Mouse (Mus musculus) neural tube, postnatal 0 days (tissue): ENCODE data around the gene Slco1a1. TPM values are rescaled to one million over a fixed set of nuclear protein-coding genes. Genes with fewer than 3 reads are reported as not detected.

ENCODE experiments used
- polyA plus RNA-seq: library from polyadenylated mRNA; unstranded; fragments of >200 nt; fragmentation: Nextera tagmentation; extraction: Ambion mirVana; gene quantifications from 2 replicates; pipeline ENCODE4 v1.2.1, GENCODE M21; 2015

Gene Slco1a1
- not detected in 2 replicates for polyA plus RNA-seq

DNA sequence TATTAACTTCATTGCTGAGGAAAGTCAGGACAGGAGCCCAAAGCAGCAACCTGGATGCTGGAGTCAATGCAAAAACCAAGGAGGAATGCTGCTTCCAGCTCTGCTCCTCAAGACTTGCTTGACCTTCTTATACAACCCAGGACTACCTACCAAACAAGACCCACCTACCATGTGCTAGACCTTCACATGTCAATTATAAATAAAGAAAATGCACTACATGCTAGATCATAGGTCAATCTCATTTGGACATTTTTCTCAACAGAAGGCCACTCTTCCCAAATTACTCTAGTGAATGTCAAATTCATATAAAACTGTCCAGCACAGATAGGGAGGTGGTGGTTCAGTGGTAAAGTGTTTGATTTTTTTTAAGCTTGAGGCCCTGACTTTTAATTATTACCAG, at the start of gene Slco1a1:
Slco1a1 (minus strand) TSS at position 101 of the 400 bp plus-strand sequence.

Other genes with a start within 250 kb of the Slco1a1 start
- not detected in 2 replicates for gene Gm5724, start 173.2 kb downstream of the Slco1a1 start, polyA plus RNA-seq
- 0.97 and 2.2 TPM in 2 replicates for gene Slco1a4, start 90.8 kb downstream of the Slco1a1 start, polyA plus RNA-seq
- not detected in 2 replicates for gene Gm6614, start 64.5 kb upstream of the Slco1a1 start, polyA plus RNA-seq